In genomic region chr4:140879116-140879515, GRCm38 (mm10) we compare ENCODE assay signal across 17 mouse cellular contexts. TPM values are rescaled to one million over a fixed set of nuclear protein-coding genes. Genes with fewer than 3 reads are reported as not detected.
"Had no signal": no experiment of that assay in that cellular context is flagged by ENCODE, and none has a peak within 500 bp of the region (broad histone marks: within the 10 kb centered on the region; RNA-seq: fewer than 3 reads in every experiment).

No protein-coding gene starts in this region.

- H3K27ac ChIP-seq: intestine, embryonic 15.5 days; limb, embryonic 12.5 days; limb, embryonic 15.5 days; liver, embryonic 13.5 days; stomach, embryonic 15.5 days had no signal

- H3K4me1 ChIP-seq: liver, embryonic 13.5 days; stomach, embryonic 15.5 days had no signal

- H3K36me3 ChIP-seq: intestine, embryonic 15.5 days; limb, embryonic 12.5 days; limb, embryonic 15.5 days; liver, embryonic 13.5 days; stomach, embryonic 15.5 days had no signal

- H3K9ac ChIP-seq: intestine, embryonic 15.5 days; limb, embryonic 12.5 days; limb, embryonic 15.5 days; liver, embryonic 13.5 days; stomach, embryonic 15.5 days had no signal

- DNase-seq: liver, embryonic 13.5 days; lung, adult 2 months; lung, postnatal 14 days; spleen, adult 18-20 months; thymus, postnatal 25 days had no signal

- H3K27me3 ChIP-seq: limb, embryonic 12.5 days; limb, embryonic 15.5 days; stomach, embryonic 15.5 days had no signal

- H3K9me3 ChIP-seq: intestine, embryonic 15.5 days; stomach, embryonic 15.5 days had no signal

- H3K4me3 ChIP-seq: intestine, embryonic 15.5 days; limb, embryonic 12.5 days; limb, embryonic 15.5 days; liver, embryonic 13.5 days; stomach, embryonic 15.5 days had no signal

- ATAC-seq: intestine, embryonic 15.5 days had no signal

- H3K4me2 ChIP-seq: intestine, embryonic 15.5 days; limb, embryonic 12.5 days; limb, embryonic 15.5 days; liver, embryonic 13.5 days; midbrain, embryonic 11.5 days; stomach, embryonic 15.5 days had no signal

RNA-seq across cellular contexts. Expression of gene Padi1, which starts 33.5 kb away (rescaled TPM):
- total RNA-seq: layer of hippocampus, adult 18-20 months; layer of hippocampus, postnatal 14 days; left cerebral cortex, postnatal 14 days had no signal
- polyA plus RNA-seq: liver, embryonic 16.5 days; midbrain, postnatal 0 days; neural tube, embryonic 11.5 days; neural tube, embryonic 14.5 days had no signal
